Mouse (Mus musculus) heart, postnatal 25 days (tissue): Measurements from ENCODE around the gene Aurkc. TPM values are rescaled to one million over a fixed set of nuclear protein-coding genes. Genes with fewer than 3 reads are reported as not detected.
"Not testable (repeated sequence)": the region's sequence is repeated elsewhere in the genome, so short reads cannot be mapped to it uniquely, and the experiment has no call there.

Experiments used
- DNase-seq: peaks from one replicate; pipeline ENCODE4 v3.0.0; 2022; ENCODE audit warnings: low spot score
- intact Hi-C: fragments of 180-260 bp; cut with DNase I; formaldehyde crosslinking; loops from one replicate; pipeline ENCODE4 v1.15.1; 2025
- total RNA-seq, 2 experiments: library from RNA; stranded (reverse); gene quantifications; 2 replicates each; pipeline ENCODE4 v1.2.3; 2021

The Aurkc gene
- total RNA-seq: not detected

GRCm38 (mm10) chr7:6995251-6995650 lies at the start of gene Aurkc:
TSS of gene Aurkc (plus strand) at chr7:6995300.
- intact Hi-C loops, DNase-seq: not testable (repeated sequence)

GRCm38 (mm10) chr7:6948061-6948460 lies 47.0 kb upstream of the Aurkc start:
- DNase-seq, intact Hi-C loops: not testable (repeated sequence)

GRCm38 (mm10) chr7:6956576-6956975 lies 38.5 kb upstream of the Aurkc start:
- intact Hi-C loops: no loop called here
- no peak for DNase-seq

GRCm38 (mm10) chr7:6958574-6958973 lies 36.5 kb upstream of the Aurkc start:
- intact Hi-C loops: no loop called here
- no peak for DNase-seq

- no peak for DNase-seq
- intact Hi-C loops: no loop called here
Measured at GRCm38 (mm10) chr7:6973566-6973965, 21.5 kb upstream of the Aurkc start.

- no peak for DNase-seq
- intact Hi-C loops: no loop called here
Measured at GRCm38 (mm10) chr7:6976890-6977289, 18.2 kb upstream of the Aurkc start.

GRCm38 (mm10) chr7:6998914-6999313 lies 3.8 kb downstream of the Aurkc start:
- intact Hi-C loops, DNase-seq: not testable (repeated sequence)

- DNase-seq, intact Hi-C loops: not testable (repeated sequence)
Measured at GRCm38 (mm10) chr7:7005441-7005840, 10.3 kb downstream of the Aurkc start.

GRCm38 (mm10) chr7:7027445-7027844 lies 32.3 kb downstream of the Aurkc start:
- no peak for DNase-seq
- intact Hi-C loops: no loop called here

- DNase-seq, intact Hi-C loops: not testable (repeated sequence)
Measured at GRCm38 (mm10) chr7:7049659-7050320, 54.7 kb downstream of the Aurkc start.

Other genes with a start within 250 kb of the Aurkc start
- gene Zfp954, start 126.2 kb downstream of the Aurkc start, total RNA-seq: 1 to 10 TPM; 3.0 to 3.7 TPM
- under 1 TPM; 0.18 to 0.39 TPM for gene Zfp773, start 141.5 kb downstream of the Aurkc start, total RNA-seq
- 1 to 10 TPM; 1.7 to 2.1 TPM for gene Zfp418, start 176.0 kb downstream of the Aurkc start, total RNA-seq
- 1 to 10 TPM; 1.7 to 2.2 TPM for gene Zfp772, start 214.7 kb downstream of the Aurkc start, total RNA-seq